15 mouse cellular contexts compared by ENCODE assay signal in genomic region chr10:58427930-58428329, GRCm38 (mm10).
"Had no signal": no experiment of that assay in that cellular context is flagged by ENCODE, and none has a peak within 500 bp of the region (broad histone marks: within the 10 kb centered on the region; RNA-seq: fewer than 3 reads in every experiment).

No protein-coding gene starts in this region.

- H3K27ac ChIP-seq: macrophage; midbrain, embryonic 10.5 days; midbrain, embryonic 12.5 days; neural tube, embryonic 12.5 days; stomach, embryonic 15.5 days; stomach, postnatal 0 days had no signal

- H3K9me3 ChIP-seq: midbrain, embryonic 10.5 days; midbrain, embryonic 12.5 days; neural tube, embryonic 12.5 days; stomach, embryonic 15.5 days had no signal

- DNase-seq: lung, adult 18-20 months; lung, embryonic 14.5 days; lung, postnatal 10 days; midbrain, embryonic 14.5 days; right cerebral cortex, postnatal 14 days; thymus, adult 2 months; thymus, postnatal 25 days; thymus, postnatal 4 days had no signal

- H3K27me3 ChIP-seq: midbrain, embryonic 12.5 days; neural tube, embryonic 12.5 days; stomach, embryonic 15.5 days had no signal

- H3K4me1 ChIP-seq: midbrain, embryonic 10.5 days; midbrain, embryonic 12.5 days; neural tube, embryonic 12.5 days; stomach, embryonic 15.5 days had no signal

- H3K4me2 ChIP-seq: lung, embryonic 14.5 days; midbrain, embryonic 12.5 days; neural tube, embryonic 12.5 days; stomach, embryonic 15.5 days had no signal

- H3K4me3 ChIP-seq: midbrain, embryonic 10.5 days; midbrain, embryonic 12.5 days; neural tube, embryonic 12.5 days; stomach, embryonic 15.5 days had no signal

- ATAC-seq: midbrain, embryonic 16.5 days had no signal

- H3K9ac ChIP-seq: lung, embryonic 14.5 days; midbrain, embryonic 12.5 days; neural tube, embryonic 12.5 days; stomach, embryonic 15.5 days had no signal
